Mouse (Mus musculus) brain, embryonic 14.5 days (tissue): ENCODE results near the gene Myom1.

Experiments used
- CTCF ChIP-seq: fragments of 200-500 bp; IDR thresholded peaks from 2 replicates; pipeline ENCODE4 v1.5.1; 2012; ENCODE audit warnings: inconsistent platforms, mild to moderate bottlenecking, moderate library complexity, borderline replicate concordance; ENCODE audit not compliant: insufficient read depth, insufficient read length; ENCODE audit errors: extremely low read depth
- POLR2A ChIP-seq: fragments of 200-500 bp; IDR thresholded peaks from 2 replicates; pipeline ENCODE4 v1.6.1; 2012; ENCODE audit warnings: mild to moderate bottlenecking, inconsistent platforms, borderline replicate concordance; ENCODE audit not compliant: poor library complexity, insufficient read depth, insufficient read length, severe bottlenecking; ENCODE audit errors: extremely low read depth

DNA sequence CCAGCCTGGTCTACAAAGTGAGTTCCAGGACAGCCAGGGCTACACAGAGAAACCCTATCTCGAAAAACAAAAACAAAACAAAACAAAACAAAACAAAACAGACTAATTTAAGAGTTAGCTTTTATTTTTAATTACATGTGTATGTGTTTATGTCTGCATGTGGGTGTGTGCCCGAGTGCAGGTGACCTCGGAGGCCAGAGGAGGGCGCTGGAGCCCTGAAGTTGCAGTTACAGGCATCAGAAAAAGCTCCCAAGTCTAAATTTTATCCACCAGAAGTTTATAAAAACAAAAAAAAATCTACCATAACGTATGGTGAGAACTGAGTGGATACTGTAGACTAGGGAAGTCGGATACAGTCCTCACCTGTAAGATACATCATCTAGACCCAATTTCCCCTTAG is 24.6 kb upstream of the Myom1 start:
- TF ChIP-seq CTCF (no peak), POLR2A (no peak)
